In genomic region chr12:32207948-32208891, GRCm38 (mm10) we compare ENCODE assay signal across 1 mouse cellular context.
TF ChIP-seq lines count a peak whose summit lies in the region.

Pik3cg (minus strand) TSS chr12:32208659.

TF ChIP-seq in MEL, 35 proteins besides CTCF, POLR2A, EP300 and RAD21 (continued from another document):
- TF ChIP-seq ZMIZ1 (IDR thresholded peaks at IDR 0.05; ENCODE audit: low read depth, low read length) (0 out of 2 replicates have a peak, but pooled peaks have one; percentile 41), POLR2AphosphoS2 (IDR thresholded peaks at IDR 0.05; ENCODE audit: low read length) (no peak), MXI1 (IDR thresholded peaks at IDR 0.05; ENCODE audit: low read depth, low read length) (peak; percentile 66), MYB (IDR thresholded peaks at IDR 0.05; ENCODE audit: low read depth, low read length) (0 out of 2 replicates have a peak, but pooled peaks have one; percentile 20), ZNF384 (IDR thresholded peaks at IDR 0.05; ENCODE audit: low read depth, low read length) (peak; percentile 96), MEF2A (IDR thresholded peaks at IDR 0.05; ENCODE audit: extremely low read depth, insufficient replicate concordance, low read depth, low read length, poor library complexity, severe bottlenecking) (no peak), MAZ (IDR thresholded peaks at IDR 0.05; ENCODE audit: low read depth, low read length) (no peak), HCFC1 (IDR thresholded peaks at IDR 0.05; ENCODE audit: low read depth, low read length) (peak; percentile 67), MYC (IDR thresholded peaks at IDR 0.05; ENCODE audit: low read depth, low read length) (peak; percentile 88; the same call in 1 of the 2 replicates), ETS1 (IDR thresholded peaks at IDR 0.05; ENCODE audit: low read depth, low read length) (peak; percentile 75), CHD2 (IDR thresholded peaks at IDR 0.05; ENCODE audit: low read length) (no peak; the same call in 1 of the 2 replicates), KAT2A (conservative IDR thresholded peaks at IDR 0.05; ENCODE audit: low read depth, low read length) (no peak), SIN3A (IDR thresholded peaks at IDR 0.05; ENCODE audit: low read length) (peak; percentile 90), CHD1 (IDR thresholded peaks at IDR 0.05; ENCODE audit: low read depth, low read length) (no peak), ELF1 (IDR thresholded peaks at IDR 0.05; ENCODE audit: low read depth, low read length) (peak; percentile 75), NELFE (IDR thresholded peaks at IDR 0.05; ENCODE audit: low read depth, low read length) (peak; percentile 51; the same call in 1 of the 2 replicates), USF2 (IDR thresholded peaks at IDR 0.05; ENCODE audit: borderline replicate concordance in 1 of 2, insufficient read depth in 1 of 2, low read depth in 1 of 2, low read length in 2 of 2) (no peak), NRF1 (IDR thresholded peaks at IDR 0.05; ENCODE audit: insufficient read depth, low read depth, low read length, poor library complexity, severe bottlenecking) (no peak), POLR2AphosphoS5 (IDR thresholded peaks at IDR 0.05; ENCODE audit: borderline replicate concordance, low read depth, low read length) (no peak), JUND (IDR thresholded peaks at IDR 0.05; ENCODE audit: low read depth, low read length) (0 out of 2 replicates have a peak, but pooled peaks have one; percentile 24), TCF12 (IDR thresholded peaks at IDR 0.05; ENCODE audit: low read depth, low read length) (peak; percentile 50), GABPA (IDR thresholded peaks at IDR 0.05; ENCODE audit: low read depth, low read length) (no peak), TBP (IDR thresholded peaks at IDR 0.05; ENCODE audit: low read depth, low read length) (peak; percentile 71)
TF ChIP-seq in MEL: peak in this region for 16.
